Mouse (Mus musculus) left cerebral cortex, adult 2 months (tissue): ENCODE results near the gene Gm3435. TPM values are rescaled to one million over a fixed set of nuclear protein-coding genes. Genes with fewer than 3 reads are reported as not detected.
"Not testable (repeated sequence)": the region's sequence is repeated elsewhere in the genome, so short reads cannot be mapped to it uniquely, and the experiment has no call there.

Source experiments
- DNase-seq, 2 experiments: peaks; one replicate each; pipeline ENCODE4 v3.0.0; 2021 to 2022; ENCODE audit warnings: low spot score in 2 of 2, mixed read lengths in 1 of 2; ENCODE audit errors: extremely low spot score in 1 of 2
- H3K27ac ChIP-seq: fragments of 200-600 bp; 2 replicates; pipeline ENCODE4 v1.8.1; 2022
- H3K4me3 ChIP-seq: fragments of 200-600 bp; 2 replicates; pipeline ENCODE4 v1.8.1; 2022
- CTCF ChIP-seq: fragments of 200-600 bp; IDR thresholded peaks from 2 replicates; pipeline ENCODE4 v1.8.1; 2022; ENCODE audit warnings: antibody characterized with exemption, mild to moderate bottlenecking, moderate library complexity
- intact Hi-C: fragments of 180-260 bp; cut with DNase I; formaldehyde crosslinking; loops from one replicate; pipeline ENCODE4 v1.15.1; 2025
- long read RNA-seq, 2 experiments: library from polyadenylated mRNA; stranded (forward); transcript quantifications; one replicate each; pipeline ENCODE4 v2.0.0; 2021; ENCODE audit warnings: borderline mapping rate in 2 of 2
- total RNA-seq, 2 experiments: library from RNA; stranded (reverse); gene quantifications; 2 replicates each; pipeline ENCODE4 v1.2.3; 2021

Gm3435 gene
- 1 to 10 TPM; 2.4 to 3.0 TPM for total RNA-seq
- long read RNA-seq, experiment 1, partial matches to known transcripts: 1 of 8 reads
- long read RNA-seq, experiment 1, other reads (novel, unspliced or antisense): 6 of 8 reads
- long read RNA-seq, experiment 2, partial matches to known transcripts: 1 of 6 reads
- long read RNA-seq, experiment 2, other reads (novel, unspliced or antisense): 5 of 6 reads

- H3K27ac ChIP-seq, H3K4me3 ChIP-seq, intact Hi-C loops, DNase-seq: not testable (repeated sequence)
Measured at GRCm38 (mm10) chr17:15009706-15010413, at the start of gene Gm3435. Gene Gm3435 (plus strand): TSS chr17:15010176.

DNA sequence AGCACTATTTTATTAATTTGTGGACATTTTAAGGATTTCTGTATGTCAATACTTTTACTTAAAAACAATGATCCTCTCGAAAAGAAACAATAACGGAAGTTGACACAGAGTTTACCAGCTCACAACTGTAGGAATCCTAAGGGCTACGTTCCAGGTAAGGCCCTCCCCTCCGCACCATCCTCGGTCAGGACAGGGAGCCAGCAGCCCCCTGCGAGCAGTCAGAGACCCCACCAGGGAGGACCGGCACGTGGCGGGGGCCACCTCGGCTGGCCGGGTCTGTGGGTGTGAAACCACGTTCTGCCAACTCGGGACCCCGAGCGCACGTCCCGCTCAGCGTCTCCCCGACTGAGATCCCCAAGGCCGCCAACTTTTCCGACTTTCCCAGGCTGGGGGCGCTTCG, 49.5 kb upstream of the Gm3435 start:
- Histone ChIP-seq H3K4me3 (peak overlapping the region; percentile 62), H3K27ac (no peak overlapping the region; the same call in 1 of the 2 replicates)
- no peak for DNase-seq
- intact Hi-C loops: no loop called here
- TF ChIP-seq CTCF: no peak

DNA sequence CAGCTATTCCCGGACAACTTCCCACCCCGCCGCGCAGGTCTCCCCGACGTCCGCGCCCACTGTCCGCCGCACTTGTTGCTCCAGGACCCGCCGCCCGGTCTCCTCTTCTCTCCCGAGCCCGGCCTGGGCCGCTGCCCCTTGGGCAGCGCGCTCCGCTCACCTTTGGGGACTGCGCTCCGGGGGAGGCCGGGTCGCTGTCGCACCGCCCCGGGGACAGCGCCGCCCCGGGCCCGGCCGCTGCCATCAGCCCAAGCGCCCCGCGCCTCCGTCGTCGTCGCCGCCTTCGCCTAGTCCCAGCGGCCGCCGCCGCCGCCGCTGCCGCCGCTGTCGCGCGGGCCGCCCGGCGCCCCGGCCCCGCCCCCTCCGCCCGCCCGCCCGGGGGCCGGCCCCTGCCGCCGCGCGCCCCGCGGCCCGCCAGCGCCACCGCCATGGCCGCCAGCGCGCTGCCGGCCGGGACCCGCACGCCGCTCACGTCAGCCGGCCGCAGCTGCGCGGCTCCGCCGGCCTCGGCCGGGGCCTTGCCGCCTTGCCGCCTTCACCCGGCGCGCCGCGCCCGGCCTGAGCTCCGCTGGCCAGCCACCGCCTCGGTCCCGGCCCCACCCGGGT, 48.9 kb upstream of the Gm3435 start, which contains the start of gene Phf10:
TSS of gene Phf10 (minus strand) at position 323 of the 606 bp plus-strand sequence.
- DNase-seq: peak; percentile 25 to 46
- intact Hi-C loops, H3K27ac ChIP-seq: not testable (repeated sequence)
- peak within 1 kb of the TSS; percentile 62 for H3K4me3 ChIP-seq

- DNase-seq, intact Hi-C loops, H3K4me3 ChIP-seq, H3K27ac ChIP-seq: not testable (repeated sequence)
Measured at GRCm38 (mm10) chr17:14961557-14962154, 48.3 kb upstream of the Gm3435 start.

- H3K27ac ChIP-seq, DNase-seq, intact Hi-C loops, H3K4me3 ChIP-seq: not testable (repeated sequence)
Measured at GRCm38 (mm10) chr17:14968373-14968913, 41.5 kb upstream of the Gm3435 start.

GRCm38 (mm10) chr17:14977718-14978361, 32.1 kb upstream of the Gm3435 start:
- intact Hi-C loops, H3K4me3 ChIP-seq: not testable (repeated sequence)

GRCm38 (mm10) chr17:14978362-14979038, 31.5 kb upstream of the Gm3435 start, which contains the start of the genes 9030025P20Rik and Gm3417:
Gene 9030025P20Rik (plus strand): TSS chr17:14978468.
Gene Gm3417 (minus strand): TSS chr17:14978790.
- DNase-seq, H3K4me3 ChIP-seq, intact Hi-C loops, H3K27ac ChIP-seq: not testable (repeated sequence)

More at GRCm38 (mm10) chr17:14977718-14978361, 32.1 kb upstream of the Gm3435 start:
- not testable (repeated sequence) for H3K27ac ChIP-seq, DNase-seq

- H3K4me3 ChIP-seq, intact Hi-C loops, H3K27ac ChIP-seq: not testable (repeated sequence)
- peak in 1 of 2 experiments; percentile 9 for DNase-seq
Measured at GRCm38 (mm10) chr17:14990116-14990702, 19.8 kb upstream of the Gm3435 start.

GRCm38 (mm10) chr17:14992522-14993138, 17.3 kb upstream of the Gm3435 start:
- intact Hi-C loops, H3K27ac ChIP-seq, H3K4me3 ChIP-seq, DNase-seq: not testable (repeated sequence)

- DNase-seq, H3K4me3 ChIP-seq, intact Hi-C loops, H3K27ac ChIP-seq: not testable (repeated sequence)
Measured at GRCm38 (mm10) chr17:14993139-14993832, 16.7 kb upstream of the Gm3435 start.

GRCm38 (mm10) chr17:14994140-14994539, 15.8 kb upstream of the Gm3435 start:
- DNase-seq, H3K27ac ChIP-seq, H3K4me3 ChIP-seq, intact Hi-C loops: not testable (repeated sequence)

DNA sequence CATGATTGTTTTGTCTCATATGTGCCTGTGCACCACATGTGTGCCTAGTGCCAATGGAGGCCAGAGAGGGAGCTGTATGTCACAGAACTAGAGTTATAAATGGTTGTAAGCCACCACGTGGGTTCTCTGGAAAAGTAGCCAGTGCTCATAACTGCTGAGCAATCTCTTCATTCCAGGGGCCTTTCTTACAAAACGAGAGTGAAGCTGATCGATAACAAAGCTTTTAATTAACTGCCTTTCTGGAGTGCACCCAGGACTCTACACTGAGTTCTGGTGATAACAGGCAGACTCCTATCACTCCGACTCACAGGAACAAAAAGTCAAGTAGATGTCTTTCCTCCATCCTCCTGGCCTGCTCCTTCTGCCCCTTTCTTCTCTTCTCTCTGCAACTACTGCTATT, 9.9 kb upstream of the Gm3435 start:
- H3K27ac ChIP-seq, DNase-seq, intact Hi-C loops, H3K4me3 ChIP-seq: not testable (repeated sequence)

DNA sequence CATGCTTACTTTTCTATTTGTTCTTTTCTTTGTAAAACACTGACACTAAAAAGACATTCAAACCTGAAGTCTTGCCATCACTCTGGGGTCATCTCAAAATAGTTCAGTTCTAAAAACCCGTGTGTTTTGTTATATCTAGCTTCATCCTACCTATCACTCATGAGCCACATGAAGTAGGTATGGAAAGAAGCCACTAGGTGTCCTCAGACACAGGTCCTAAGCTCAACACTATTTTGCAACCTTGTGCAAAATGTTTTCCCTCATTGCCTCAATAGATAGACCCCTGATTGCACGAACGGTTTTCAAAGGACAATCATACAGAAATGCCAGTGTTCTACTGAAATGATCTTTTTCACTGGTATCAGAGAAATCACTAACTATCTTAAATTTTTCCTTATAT, 888 bp upstream of the Gm3435 start:
- H3K4me3 ChIP-seq, DNase-seq, H3K27ac ChIP-seq, intact Hi-C loops: not testable (repeated sequence)

DNA sequence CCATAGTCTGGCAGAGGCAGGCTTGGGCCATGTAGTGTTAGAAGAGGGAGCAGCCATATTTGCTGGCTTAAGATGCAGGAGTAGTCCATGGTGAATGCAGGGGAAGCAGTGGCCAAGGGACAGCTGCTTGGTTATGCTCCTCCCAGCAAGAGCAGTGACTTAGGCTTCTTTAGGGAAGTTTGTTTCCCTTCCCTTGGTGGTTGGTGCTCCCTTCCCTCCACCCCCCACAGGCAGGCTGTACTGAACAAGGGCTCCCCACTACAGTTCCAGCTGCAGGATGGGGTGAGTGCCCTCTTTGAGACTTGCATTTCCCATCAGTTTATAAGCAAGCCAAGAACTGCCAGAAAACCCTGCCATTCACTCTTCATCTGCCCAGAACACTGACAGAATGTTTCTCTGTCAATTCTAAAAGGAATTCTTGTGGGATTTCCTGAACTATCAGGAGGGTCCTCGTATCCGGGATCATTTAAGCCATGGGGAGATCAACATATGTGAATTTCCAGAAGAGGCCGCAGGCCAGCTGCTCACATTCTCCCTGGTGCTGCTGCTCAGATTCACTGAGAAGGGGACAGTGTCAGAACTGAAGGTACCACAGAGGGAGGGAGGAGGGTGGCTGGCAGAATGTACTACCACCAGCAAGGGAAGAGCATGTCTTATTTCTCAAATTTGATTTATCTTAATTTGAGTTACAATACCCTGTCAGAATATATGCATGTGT, 11.7 kb downstream of the Gm3435 start:
- H3K27ac ChIP-seq, intact Hi-C loops, H3K4me3 ChIP-seq: not testable (repeated sequence)
- DNase-seq: peak; percentile 12 to 18
